Mouse (Mus musculus): ENCODE measurements around the gene Spdef.

The Spdef gene

DNA sequence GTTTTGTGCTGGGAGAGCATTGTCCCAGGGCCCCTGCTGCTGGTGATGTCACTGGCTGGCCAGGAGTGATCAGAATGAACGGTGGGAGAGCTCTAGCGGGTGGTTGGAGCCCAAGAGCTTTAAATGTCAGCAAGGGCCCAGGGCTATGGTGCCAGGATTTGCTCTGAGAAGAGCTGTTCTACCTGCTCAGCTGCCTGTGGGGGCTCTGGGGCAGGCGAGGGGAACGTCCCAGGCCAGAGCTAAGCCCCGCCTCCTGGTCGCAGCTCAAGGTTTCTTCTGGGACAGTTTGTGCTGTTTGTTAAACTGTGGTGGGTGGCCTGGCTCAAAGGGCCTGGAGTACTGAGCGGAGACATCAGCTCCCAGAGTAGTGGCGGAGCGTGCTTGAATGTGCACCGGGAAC, 3.3 kb downstream of the Spdef start:
- DNase-seq (ENCODE audit: low read depth in 2 of 2, low spot score in 2 of 2), result no peak

GRCm38 (mm10) chr17:27725011-27725410, 3.7 kb downstream of the Spdef start:
- DNase-seq (ENCODE audit: low read depth in 2 of 2, low spot score in 2 of 2), result no peak

DNA sequence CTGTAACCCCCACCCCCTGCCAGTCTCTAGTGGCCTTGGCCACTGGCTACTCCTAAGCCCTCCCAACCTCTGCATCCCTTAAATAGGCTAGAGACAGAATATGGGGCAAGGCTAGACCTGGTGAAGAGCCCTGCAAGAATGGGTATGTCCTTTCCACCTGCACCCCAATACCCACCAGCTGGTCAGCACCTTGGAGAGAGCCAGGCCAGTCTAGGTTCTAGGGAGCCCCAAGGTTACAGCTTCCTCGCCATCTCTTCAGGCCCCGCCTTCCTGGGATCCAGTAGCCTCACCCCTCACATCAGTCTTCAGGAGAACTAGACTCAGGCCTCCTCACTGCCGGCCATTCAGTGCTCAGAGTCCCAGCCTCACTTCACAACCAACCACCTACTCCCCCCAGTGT, 4.4 kb downstream of the Spdef start:
- DNase-seq (ENCODE audit: low read depth in 2 of 2, low spot score in 2 of 2), result no peak

DNA sequence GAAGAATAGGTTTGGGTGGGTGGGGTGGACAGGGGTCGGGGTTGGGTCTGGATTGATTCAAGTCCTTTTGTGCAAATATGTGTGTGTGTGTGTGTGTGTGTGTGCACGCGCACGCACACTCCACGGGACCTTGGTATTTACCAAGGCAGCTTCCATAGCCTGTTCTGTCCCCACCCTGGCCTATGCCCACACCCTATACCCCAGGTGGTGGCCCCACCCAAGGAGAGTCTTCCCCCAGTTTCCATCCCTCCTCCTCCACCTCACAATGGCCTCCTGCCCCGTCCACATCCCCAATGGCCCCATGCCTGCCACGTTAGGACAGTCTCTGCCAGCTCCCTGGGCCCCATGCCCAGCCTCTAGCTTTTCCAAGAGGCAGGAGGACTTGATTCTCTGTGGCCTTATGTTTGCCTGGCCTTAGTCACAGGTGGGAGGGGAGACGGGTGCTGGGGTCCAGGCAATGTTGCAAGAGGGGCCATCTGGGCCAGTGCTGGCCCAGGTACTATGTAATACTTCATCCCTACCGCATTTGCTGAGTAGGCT, 7.6 kb downstream of the Spdef start:
- DNase-seq (ENCODE audit: low read depth in 2 of 2, low spot score in 2 of 2), result no peak

DNA sequence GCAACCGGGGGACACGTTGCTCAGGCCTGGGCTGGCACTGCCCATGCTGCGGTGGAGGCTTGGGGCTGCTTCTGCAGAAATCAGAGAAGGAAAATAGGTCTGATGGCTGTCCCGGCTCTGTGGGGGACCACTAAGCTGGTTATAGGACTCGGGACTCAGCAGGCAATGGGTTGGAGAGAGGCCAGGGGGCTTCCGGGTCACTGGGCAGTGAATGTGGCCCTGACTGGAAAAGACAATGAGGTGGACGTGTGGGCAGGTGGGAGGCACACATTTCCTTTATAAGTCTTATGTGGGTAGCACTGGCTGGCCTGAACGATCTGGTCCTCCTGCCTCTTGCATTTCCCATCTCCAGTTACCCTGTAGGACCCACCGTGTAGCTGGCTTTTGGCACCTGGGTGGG, 8.4 kb downstream of the Spdef start:
- no peak for DNase-seq (ENCODE audit: low read depth in 2 of 2, low spot score in 2 of 2)

DNA sequence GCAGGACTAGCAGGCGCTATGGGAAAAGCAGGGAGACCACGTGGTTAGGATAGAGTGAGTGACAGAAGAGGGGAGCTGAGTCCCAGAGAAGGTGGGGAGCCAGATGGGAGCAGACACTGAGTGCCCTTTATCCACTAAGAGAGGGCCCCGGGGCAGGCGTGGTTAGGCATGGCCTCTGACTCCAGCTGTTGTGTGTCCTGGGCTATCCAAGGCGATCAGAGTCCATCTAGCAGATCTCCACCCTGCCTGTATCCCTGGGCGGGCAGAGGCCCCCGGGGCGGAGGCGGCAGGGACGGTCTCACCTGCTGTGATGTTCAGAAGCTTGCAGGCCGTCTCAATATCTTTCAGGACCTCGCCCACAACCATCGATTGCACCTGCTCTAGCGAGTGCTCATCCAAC, 9.1 kb downstream of the Spdef start:
- no peak for DNase-seq (ENCODE audit: low read depth in 2 of 2, low spot score in 2 of 2)

DNA sequence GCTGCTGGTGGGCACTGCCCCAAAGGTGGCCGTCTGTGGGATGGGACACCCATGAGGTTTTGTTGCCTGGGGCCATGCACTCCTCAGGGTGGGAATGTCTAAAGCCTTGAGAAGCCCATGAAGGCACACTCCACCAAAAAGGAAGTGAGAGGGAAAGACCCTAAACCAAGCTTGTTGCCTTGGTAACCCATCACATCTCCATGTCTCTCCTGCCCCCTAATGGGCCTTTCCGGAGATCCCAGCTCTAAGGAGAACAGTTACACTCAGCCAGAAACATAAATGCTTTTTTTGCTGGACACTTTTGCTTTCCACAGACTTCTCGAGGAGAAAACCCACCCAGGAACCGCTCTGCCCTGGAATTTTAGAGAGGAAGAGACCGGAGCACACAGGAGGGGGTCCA, 10.5 kb downstream of the Spdef start:
- DNase-seq (ENCODE audit: low read depth in 2 of 2, low spot score in 2 of 2), result no peak

GRCm38 (mm10) chr17:27716804-27717203, 12.0 kb downstream of the Spdef start:
- no peak for DNase-seq (ENCODE audit: low read depth in 2 of 2, low spot score in 2 of 2)

- DNase-seq (ENCODE audit: low read depth in 2 of 2, low spot score in 2 of 2), result no peak
Measured at GRCm38 (mm10) chr17:27712832-27713231, 15.9 kb downstream of the Spdef start.

- no peak for DNase-seq (ENCODE audit: low read depth in 2 of 2, low spot score in 2 of 2)
Measured at GRCm38 (mm10) chr17:27709650-27710049, 19.1 kb downstream of the Spdef start.

DNA sequence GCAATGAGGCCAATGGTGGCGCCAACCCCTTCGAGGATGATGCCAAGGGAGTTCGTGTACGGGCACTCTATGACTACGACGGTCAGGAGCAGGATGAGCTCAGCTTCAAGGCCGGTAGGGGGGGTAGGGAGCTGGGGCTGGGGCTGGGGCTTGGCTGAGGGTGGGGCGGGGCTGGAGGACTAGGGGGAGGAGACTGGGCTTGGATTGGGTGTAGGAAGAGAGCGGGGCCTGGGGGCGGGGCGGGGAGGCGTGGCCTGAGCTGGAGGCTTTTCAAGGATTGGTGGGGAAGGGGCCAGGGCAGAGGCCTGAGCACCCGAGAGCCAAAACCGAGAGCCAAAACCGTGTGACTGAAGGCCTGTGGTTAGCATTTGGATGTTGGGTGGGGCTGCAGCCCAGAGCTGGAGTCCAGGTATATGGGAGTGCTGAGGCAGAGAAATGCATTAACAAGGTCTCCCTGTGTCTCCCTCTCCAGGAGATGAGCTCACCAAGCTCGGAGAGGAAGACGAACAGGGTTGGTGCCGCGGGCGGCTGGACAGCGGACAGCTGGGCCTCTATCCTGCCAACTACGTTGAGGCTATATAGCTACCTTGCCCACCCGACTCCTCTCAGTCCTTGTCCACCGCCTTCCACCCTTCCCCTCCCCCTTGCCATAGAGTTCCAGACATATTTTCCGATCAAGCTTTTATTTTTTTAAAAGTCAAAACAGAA, 20.6 kb downstream of the Spdef start:
- DNase-seq (ENCODE audit: low read depth in 2 of 2, low spot score in 2 of 2), result no peak

GRCm38 (mm10) chr17:27705661-27706060, 23.1 kb downstream of the Spdef start:
- DNase-seq (ENCODE audit: low read depth in 2 of 2, low spot score in 2 of 2), result no peak

DNA sequence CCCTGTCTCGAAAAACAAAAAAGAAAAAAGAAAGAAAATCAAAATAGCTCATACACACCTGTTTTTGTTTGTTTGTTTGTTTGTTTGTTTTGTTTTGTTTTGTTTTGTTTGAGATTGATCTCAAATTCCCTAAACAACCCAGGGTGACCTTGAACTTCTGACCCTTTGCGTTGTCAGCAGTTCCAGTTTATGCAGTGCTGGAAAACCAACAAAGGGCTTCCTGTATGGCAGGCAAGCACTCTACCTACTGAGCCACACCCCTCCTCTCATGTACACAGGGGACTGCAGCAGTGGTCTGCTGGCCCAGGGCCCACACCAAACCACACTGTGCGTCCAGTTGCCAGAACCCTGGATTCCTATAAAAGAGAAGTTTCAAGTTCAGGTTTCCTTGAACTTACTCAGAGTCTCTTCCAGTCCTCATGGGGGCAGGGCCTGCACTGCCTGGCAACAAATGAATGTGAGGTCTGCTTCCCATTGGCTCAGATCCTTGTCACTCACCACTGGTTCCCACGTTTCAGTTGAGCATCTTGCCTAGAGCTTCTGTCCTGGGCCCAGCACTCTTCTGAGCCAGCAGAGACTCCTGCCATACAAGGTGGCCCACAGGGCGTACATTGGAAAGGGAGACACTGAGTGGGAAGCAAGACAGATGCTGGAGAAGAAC, 24.7 kb downstream of the Spdef start:
- no peak for DNase-seq (ENCODE audit: low read depth in 2 of 2, low spot score in 2 of 2)

GRCm38 (mm10) chr17:27702518-27702917, 26.2 kb downstream of the Spdef start:
- peak; percentile 11 to 17 for DNase-seq (ENCODE audit: low read depth in 2 of 2, low spot score in 2 of 2)

GRCm38 (mm10) chr17:27701856-27702255, 26.9 kb downstream of the Spdef start:
- no peak for DNase-seq (ENCODE audit: low read depth in 2 of 2, low spot score in 2 of 2)

- DNase-seq (ENCODE audit: low read depth in 2 of 2, low spot score in 2 of 2), result no peak
Measured at GRCm38 (mm10) chr17:27700812-27701211, 27.9 kb downstream of the Spdef start.

DNA sequence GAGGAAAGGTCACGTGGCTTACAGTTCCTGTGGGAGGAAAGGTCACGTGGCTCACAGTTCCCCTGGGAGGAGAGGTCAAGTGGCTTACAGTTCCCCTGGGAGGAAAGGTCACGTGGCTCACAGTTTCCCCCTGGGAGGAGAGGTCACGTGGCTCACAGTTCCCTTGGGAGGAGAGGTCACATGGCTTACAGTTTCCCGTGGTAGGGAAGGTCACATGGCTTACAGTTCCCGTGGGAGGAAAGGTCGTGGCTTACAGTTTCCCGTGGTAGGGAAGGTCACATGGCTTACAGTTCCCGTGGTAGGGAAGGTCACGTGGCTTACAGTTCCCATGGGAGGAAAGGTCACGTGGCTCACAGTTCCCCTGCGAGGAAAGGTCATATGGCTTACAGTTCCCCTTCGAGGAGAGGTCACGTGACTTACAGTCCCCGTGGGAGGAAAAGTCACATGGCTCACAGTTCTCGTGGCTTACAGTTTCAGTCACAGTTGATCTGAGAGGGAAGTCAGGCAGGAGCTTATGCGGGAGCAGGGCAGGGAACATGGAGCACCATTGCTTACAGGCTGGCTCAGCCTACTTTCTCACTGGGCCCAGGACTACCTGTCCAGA, 29.0 kb downstream of the Spdef start:
- no peak for DNase-seq (ENCODE audit: low read depth in 2 of 2, low spot score in 2 of 2)

- DNase-seq (ENCODE audit: low read depth in 2 of 2, low spot score in 2 of 2), result no peak
Measured at GRCm38 (mm10) chr17:27690993-27691693, 37.6 kb downstream of the Spdef start.

DNA sequence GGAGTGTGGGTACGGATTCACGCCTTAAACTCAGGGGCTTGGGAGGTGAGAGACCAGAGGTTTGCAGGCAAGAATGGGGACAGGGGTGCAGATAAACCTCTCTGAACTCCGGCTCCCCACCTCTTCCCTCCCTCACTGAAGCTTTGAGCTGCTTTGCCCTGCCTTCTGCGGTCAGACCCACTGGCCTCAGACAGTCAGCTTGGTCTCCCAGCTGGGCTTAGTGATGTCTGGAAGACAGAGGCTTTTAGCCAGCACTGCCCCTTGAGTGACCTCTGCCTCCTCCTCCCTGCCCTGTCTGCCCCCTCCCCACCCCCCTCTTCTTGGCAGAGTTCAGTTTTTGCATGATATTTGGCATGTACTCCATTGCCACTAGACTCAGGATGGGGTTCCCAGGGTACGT, 42.4 kb downstream of the Spdef start:
- DNase-seq (ENCODE audit: low read depth in 2 of 2, low spot score in 2 of 2), result no peak

- no peak for DNase-seq (ENCODE audit: low read depth in 2 of 2, low spot score in 2 of 2)
Measured at GRCm38 (mm10) chr17:27685550-27685913, 43.2 kb downstream of the Spdef start.

DNA sequence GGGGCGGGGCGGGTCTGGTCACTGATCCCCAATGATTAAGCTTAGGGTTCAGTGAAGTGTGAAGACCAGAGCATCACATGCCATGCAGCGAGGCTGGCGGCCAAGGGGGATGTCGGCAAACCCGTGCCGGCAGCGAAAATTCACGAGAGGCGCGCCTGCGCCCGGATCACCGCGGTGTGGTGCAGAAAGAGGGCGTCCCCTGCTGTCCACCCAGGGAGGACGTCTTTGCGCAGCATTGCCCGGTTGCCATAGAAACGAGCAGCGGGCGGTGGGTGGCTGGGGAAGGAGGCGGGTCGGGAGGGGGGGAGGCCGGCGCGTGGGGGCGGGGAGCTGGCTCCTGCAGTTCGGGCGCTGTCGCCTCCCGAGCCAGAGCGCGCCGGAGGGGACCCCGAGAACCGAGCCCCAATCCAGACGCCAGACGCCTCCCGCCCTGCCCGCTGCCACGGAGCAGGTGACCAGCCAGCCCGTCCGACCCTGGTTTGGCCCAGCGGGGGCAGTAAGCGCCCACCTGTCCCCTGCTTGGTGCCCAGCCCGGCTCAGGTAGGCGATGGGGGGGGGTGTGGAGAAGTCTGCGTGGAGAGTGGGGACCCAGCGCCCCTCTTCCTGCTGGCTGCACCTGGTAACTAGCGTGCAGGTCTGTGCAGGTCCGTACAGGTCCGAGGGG, 43.7 kb downstream of the Spdef start:
- DNase-seq (ENCODE audit: low read depth in 2 of 2, low spot score in 2 of 2), result peak; percentile 17 to 48

Measured in CD8-positive naive resting alpha-beta T cell, adult 2 months (primary cell).